Mouse (Mus musculus) heart, adult 11 months (tissue): ENCODE data around the gene Tmem28.

Source experiments
- DNase-seq: peaks from one replicate; pipeline ENCODE4 v3.0.0; 2022

Tmem28 gene

DNA sequence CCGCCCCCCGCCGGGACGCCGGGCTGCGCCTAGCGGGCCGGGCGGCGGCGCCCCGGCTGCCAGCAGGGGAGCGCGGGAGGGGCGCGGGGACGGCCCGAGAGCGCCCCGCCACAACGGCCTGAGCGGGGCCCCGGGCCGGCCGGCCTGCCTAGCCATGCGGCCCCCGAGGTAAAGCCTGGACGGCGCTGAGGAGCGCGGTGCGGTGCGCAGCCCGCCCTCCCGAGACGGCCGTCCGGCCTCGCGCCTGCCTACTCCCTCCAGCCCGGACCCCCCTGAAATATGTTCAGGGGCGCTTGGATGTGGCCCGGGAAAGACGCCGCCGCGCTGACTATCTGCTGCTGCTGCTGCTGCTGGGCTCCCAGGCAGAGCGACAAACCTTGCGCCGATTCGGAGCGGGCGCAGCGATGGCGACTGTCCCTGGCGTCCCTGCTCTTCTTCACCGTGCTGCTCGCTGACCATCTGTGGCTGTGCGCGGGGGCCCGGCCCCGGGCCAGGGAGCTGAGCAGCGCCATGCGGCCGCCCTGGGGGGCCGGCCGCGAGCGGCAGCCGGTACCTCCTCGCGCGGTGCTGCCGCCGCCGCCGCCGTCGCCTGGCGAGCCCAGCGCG is at the start of gene Tmem28:
Tmem28 (plus strand) TSS at position 232 of the 606 bp plus-strand sequence.
- DNase-seq = no peak

GRCm38 (mm10) chrX:99780308-99780707 is 40.5 kb upstream of the Tmem28 start:
- DNase-seq = no peak

DNA sequence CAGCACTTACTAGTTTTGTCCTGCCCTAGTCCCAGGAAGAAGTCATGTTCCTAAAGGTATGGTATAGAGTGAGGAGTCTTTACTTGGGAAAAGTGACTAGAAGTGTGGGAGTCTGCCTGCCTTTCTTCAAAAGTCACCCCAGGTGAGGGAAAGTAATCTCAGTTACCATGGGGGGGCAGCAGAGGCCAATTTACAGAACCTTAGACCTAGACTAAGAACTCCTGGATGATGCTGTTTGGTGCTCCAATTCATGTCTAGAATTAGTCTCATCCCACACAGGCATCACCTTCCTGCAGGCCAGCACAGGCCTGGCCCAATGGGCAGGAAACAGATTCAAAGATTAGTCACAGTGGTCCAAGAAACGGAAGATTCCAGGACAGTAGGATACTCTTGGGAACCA is 12.4 kb upstream of the Tmem28 start:
- DNase-seq = no peak

DNA sequence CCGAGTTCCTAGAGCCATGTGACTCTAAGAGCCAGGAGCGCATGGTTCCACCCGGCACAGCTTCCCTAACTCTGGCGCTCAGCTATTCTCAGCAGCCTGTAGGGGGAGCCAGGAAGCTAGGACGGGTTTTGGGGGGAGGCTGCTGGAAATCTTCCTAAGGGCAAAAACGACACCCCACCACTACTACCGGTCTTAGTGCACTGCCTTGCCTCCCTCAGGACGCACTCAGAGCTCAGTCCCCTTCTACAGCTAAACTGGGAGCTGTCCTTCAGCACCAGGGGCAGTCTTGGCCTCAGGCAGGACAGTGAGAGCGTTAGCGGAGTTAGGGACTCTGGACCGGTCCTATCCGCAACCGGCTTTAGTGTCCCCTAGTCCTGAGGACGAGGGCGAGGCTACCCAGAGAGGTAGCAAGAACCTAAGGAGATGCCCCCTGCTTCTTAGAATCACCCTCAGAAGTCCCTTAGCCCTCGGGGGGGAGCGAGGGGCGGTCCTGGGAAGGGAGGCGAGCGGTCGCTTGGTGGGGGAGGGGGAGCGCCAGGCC is 1.4 kb upstream of the Tmem28 start:
- DNase-seq = no peak

DNA sequence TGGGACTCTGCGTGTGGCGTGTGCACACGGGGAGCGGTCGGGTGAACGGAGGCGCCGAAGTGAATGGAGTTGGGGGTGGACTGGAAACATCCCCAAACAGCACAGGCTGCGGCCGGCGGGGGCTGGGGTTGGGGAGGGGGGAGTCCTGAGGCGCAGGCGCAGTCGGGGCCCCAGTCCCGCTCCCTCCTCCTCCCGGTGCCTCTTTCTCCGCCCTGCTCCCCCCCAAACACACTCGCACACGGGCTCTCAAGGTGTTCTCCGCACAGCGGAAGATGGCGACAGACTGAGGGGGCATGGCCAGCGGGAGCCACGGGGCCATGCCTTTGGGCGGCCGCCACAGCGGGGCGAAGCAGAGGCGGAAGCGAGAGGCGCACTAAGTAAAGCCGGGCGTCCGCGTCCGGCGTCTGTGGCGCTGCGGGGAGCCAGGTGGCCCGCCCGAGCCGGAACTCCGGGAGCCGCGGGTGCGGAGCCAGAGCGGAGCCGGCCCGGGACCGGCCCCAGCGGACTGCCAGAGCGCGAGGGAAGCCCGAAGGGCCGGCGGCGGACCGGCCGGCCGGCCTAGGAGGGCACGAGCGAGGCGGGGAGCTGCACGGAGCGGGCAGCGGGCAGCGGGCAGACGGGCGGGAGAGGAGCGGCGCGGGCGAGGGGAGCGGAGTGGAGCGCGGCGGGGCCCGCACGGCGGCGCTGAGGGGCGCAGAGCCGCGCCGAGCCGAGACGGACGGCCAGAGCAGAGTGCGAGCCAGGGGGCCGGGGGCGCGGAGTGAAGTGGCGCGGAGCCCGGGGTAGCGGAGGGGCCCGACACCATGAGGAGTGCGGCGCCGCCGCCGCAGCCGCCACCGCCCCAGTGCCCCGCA is 658 bp upstream of the Tmem28 start:
- no peak for DNase-seq

GRCm38 (mm10) chrX:99842090-99842489 is 21.3 kb downstream of the Tmem28 start:
- DNase-seq = no peak

- peak; percentile 99 for DNase-seq
Measured at GRCm38 (mm10) chrX:99853261-99853741, 32.5 kb downstream of the Tmem28 start.

DNA sequence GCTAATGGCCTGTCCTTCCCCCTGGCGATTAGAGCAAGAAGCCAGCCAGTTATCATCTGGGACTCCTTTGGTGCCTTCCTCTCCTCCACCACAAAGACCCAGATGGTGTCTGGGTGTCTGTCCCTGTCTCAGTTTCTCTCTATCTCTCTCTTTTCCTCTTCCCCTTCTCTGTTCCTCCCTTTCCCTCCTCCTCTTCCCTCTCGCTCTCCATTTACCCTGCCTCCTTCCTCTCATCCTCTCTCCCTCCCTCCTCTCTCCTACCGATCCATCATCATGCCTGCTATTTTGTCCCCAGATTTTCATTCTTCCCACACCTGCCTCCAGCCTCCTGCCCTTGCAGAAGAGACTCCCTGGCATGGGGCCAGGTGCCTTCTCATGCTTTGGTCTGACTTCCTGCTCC is 33.0 kb downstream of the Tmem28 start:
- no peak for DNase-seq

- peak; percentile 45 for DNase-seq
Measured at GRCm38 (mm10) chrX:99872228-99872627, 51.4 kb downstream of the Tmem28 start.

GRCm38 (mm10) chrX:99872632-99873201 is 51.9 kb downstream of the Tmem28 start:
- DNase-seq = peak; percentile 84

- peak; percentile 90 for DNase-seq
Measured at GRCm38 (mm10) chrX:99873259-99873919, 52.6 kb downstream of the Tmem28 start.

DNA sequence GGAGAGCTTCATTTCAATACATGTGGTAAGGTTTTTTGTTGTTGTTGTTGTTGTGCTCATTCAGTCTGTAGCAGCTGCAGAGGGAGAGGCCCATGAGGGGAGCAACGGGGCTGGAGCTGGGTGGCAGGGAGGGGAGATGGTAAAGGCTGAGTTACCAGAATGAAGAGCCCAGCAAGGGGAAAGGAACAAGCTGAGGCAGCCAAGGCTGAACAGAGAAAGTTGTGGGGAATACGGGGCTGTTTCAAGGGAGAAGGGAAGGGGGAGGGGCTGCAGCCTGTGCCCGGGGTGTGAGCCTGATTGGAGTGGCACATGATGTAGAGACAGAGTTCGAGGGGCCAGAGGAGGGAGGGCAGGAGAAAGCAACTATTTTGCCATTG is 53.1 kb downstream of the Tmem28 start:
- DNase-seq = no peak

DNA sequence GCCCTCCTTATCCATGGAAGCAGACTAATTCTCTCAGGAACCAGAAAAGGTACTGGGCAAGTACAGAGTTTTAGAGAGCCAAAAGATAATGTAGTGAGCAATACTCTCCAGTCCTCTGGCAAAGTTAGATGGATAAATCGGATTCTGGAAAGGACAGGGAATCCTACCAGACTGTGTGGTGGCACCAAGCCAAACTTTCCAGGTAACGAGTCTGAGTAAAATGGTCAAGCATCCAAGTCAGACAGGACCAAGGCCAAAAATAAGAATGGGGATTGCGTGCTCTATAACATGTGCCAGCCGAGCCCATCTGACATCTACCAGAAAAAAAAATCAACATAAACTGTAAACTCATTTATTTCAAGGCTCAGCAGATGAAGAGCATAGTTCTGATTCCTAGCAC is 56.0 kb downstream of the Tmem28 start:
- DNase-seq = peak; percentile 78

- DNase-seq = no peak
Measured at GRCm38 (mm10) chrX:99883396-99883795, 62.6 kb downstream of the Tmem28 start.
